Mouse (Mus musculus): ENCODE measurements at regions not wholly inside any gene's neighbourhood (a gene's known extent, or its start where the extent isn't known, plus 50 kb on each side); places are given as distances from the start of the nearest gene placed in this dataset.

- TF ChIP-seq ZNF384 (IDR thresholded peaks at IDR 0.05; ENCODE audit: low read depth, low read length) (no peak), MAFK (IDR thresholded peaks at IDR 0.05; ENCODE audit: insufficient read depth, low read depth, low read length) (no peak), CHD2 (IDR thresholded peaks at IDR 0.05; ENCODE audit: low read depth, low read length) (no peak), ZC3H11A (IDR thresholded peaks at IDR 0.05; ENCODE audit: borderline replicate concordance, low read depth, low read length) (no peak), HCFC1 (IDR thresholded peaks at IDR 0.05; ENCODE audit: borderline replicate concordance, insufficient read depth, low read length) (no peak)
Measured at GRCm38 (mm10) chr9:116252788-116253187, 77.6 kb upstream of the Tgfbr2 start.
